Mouse (Mus musculus) stomach, postnatal 0 days (tissue): ENCODE results near the gene Bcar3.

ENCODE experiments used
- CTCF ChIP-seq: IDR thresholded peaks from 2 replicates; pipeline ENCODE4 v1.5.1; 2016; ENCODE audit warnings: antibody characterized with exemption, low read depth, mild to moderate bottlenecking, moderate library complexity
- EP300 ChIP-seq: optimal IDR thresholded peaks from 2 replicates; pipeline ENCODE3; 2016; ENCODE audit warnings: antibody characterized with exemption

DNA sequence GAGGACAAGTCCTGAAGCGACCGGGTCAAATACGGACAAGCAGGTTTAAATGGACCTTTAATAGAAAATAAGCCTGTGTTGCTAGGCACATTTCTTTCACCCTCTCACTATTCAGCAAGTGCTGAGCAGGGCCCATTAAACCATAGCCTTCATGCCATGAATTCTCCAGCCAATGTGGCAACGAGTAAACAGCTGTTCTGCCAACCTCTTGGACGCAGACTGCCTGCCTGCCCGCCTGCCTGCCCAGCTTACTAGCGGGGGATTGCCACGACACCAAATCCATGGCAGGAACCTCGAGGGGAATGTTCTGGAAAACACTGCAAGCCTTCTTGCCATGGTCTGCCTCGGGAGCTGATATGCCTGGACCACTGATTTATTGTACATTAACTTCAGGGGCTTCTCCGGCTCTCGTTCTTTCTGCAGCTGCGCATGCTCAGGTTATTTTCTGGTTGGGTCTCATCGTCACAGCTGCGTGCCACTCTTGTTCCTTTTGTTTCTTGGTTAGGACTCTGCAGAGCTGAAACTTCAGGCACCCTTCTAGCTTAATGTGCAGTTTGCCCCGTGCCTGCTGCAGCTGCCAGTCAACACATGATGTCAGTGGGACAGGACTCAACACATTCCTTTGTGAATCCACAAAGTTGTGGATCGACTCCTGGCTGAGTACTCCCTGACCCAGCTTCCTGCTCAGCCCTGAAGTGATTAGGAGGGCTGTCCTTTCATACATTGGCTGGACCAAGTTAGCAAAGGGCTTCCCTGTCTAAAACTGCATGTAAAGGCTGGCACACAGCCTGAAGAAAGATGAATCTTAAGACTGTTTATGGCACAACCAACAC, 120.0 kb downstream of the Bcar3 start:
- TF ChIP-seq CTCF: no peak
- TF ChIP-seq EP300: no peak
